Mouse (Mus musculus): ENCODE measurements around the gene Gm3373. TPM values are rescaled to one million over a fixed set of nuclear protein-coding genes. Genes with fewer than 3 reads are reported as not detected.
"Not testable (repeated sequence)": the region's sequence is repeated elsewhere in the genome, so short reads cannot be mapped to it uniquely, and the experiment has no call there.

The Gm3373 gene
- polyA plus RNA-seq (2016; fragmentation: Nextera tagmentation; extraction: Ambion mirVana), result 0.22 and 0.24 TPM in 2 replicates

GRCm38 (mm10) chr14:5741477-5741876 lies at the start of gene Gm3373:
Gm3373 (minus strand) TSS chr14:5741577.
- not testable (repeated sequence) for H3K9me3 ChIP-seq; H3K27me3 ChIP-seq (ENCODE audit: insufficient read depth, poor library complexity, severe bottlenecking); H3K4me3 ChIP-seq; DNase-seq (ENCODE audit: low spot score); H3K4me1 ChIP-seq (replicated peaks); H3K36me3 ChIP-seq; H3K27ac ChIP-seq
- WGBS, result no CpG with 5 or more reads among the region's 37 CpGs

GRCm38 (mm10) chr14:5687357-5687756 lies 54.0 kb downstream of the Gm3373 start, which contains the start of gene Gm9603:
Gm9603 (minus strand) TSS chr14:5687457.
- not testable (repeated sequence) for DNase-seq (ENCODE audit: low spot score); H3K27me3 ChIP-seq (ENCODE audit: insufficient read depth, poor library complexity, severe bottlenecking); H3K9me3 ChIP-seq; H3K4me1 ChIP-seq (replicated peaks); H3K36me3 ChIP-seq; H3K4me3 ChIP-seq; H3K27ac ChIP-seq
- no CpG with 5 or more reads among the region's 2 CpGs for WGBS

Other genes with a start within 250 kb of the Gm3373 start
- 1.6 and 1.9 TPM in 2 replicates for gene Gm3488, start 239.9 kb downstream of the Gm3373 start, polyA plus RNA-seq (2016; fragmentation: Nextera tagmentation; extraction: Ambion mirVana)
- not detected in 2 replicates for gene Gm3532, start 203.1 kb downstream of the Gm3373 start, polyA plus RNA-seq (2016; fragmentation: Nextera tagmentation; extraction: Ambion mirVana)
- not detected in 2 replicates for gene Gm8265, start 108.5 kb downstream of the Gm3373 start, polyA plus RNA-seq (2016; fragmentation: Nextera tagmentation; extraction: Ambion mirVana)
- gene Gm9603, start 54.1 kb downstream of the Gm3373 start, polyA plus RNA-seq (2016; fragmentation: Nextera tagmentation; extraction: Ambion mirVana), result not detected in 2 replicates
- 0.65 and 0.77 TPM in 2 replicates for gene Gm3383, start 66.4 kb upstream of the Gm3373 start, polyA plus RNA-seq (2016; fragmentation: Nextera tagmentation; extraction: Ambion mirVana)
- not detected in 2 replicates for gene Gm3424, start 88.8 kb upstream of the Gm3373 start, polyA plus RNA-seq (2016; fragmentation: Nextera tagmentation; extraction: Ambion mirVana)
- gene Gm8237, start 138.8 kb upstream of the Gm3373 start, polyA plus RNA-seq (2016; fragmentation: Nextera tagmentation; extraction: Ambion mirVana), result 0.39 and 0.52 TPM in 2 replicates
- gene Gm3248, start 220.2 kb upstream of the Gm3373 start, polyA plus RNA-seq (2016; fragmentation: Nextera tagmentation; extraction: Ambion mirVana), result 0.32 and 0.59 TPM in 2 replicates
- gene Gm3453, start 237.6 kb upstream of the Gm3373 start, polyA plus RNA-seq (2016; fragmentation: Nextera tagmentation; extraction: Ambion mirVana), result not detected in 2 replicates

All from hindbrain, embryonic 10.5 days (tissue).